Mouse (Mus musculus): ENCODE results near the gene Birc5.

GRCm38 (mm10) chr11:117872861-117873608 lies 24.0 kb downstream of the Birc5 start, which contains the start of gene Tha1:
- TF ChIP-seq CTCF (conservative IDR thresholded peaks at IDR 0.05; ENCODE audit: low read length) (no peak), POU5F1 (IDR thresholded peaks at IDR 0.05; ENCODE audit: borderline replicate concordance, low read length) (no peak), NANOG (IDR thresholded peaks at IDR 0.05; ENCODE audit: borderline replicate concordance, low read length) (no peak)
